Mouse (Mus musculus) spleen, adult 2 months (tissue): ENCODE results near the gene Abca13. TPM values are rescaled to one million over a fixed set of nuclear protein-coding genes. Genes with fewer than 3 reads are reported as not detected.
"Not testable (repeated sequence)": the region's sequence is repeated elsewhere in the genome, so short reads cannot be mapped to it uniquely, and the experiment has no call there.

Experiments
- DNase-seq, 2 experiments: peaks; one replicate each; pipeline versions ENCODE4 v3.0.0 to v3.0.0-alpha.2; 2012 to 2021; ENCODE audit warnings: low spot score in 2 of 2, low read depth in 1 of 2
- H3K27ac ChIP-seq: fragments of 200-500 bp; 2 replicates; pipeline ENCODE4 v1.5.1; 2012; ENCODE audit warnings: low read length, inconsistent platforms; ENCODE audit not compliant: insufficient read depth
- H3K27me3 ChIP-seq: fragments of 200-500 bp; 2 replicates; pipeline ENCODE4 v1.6.1; 2012; ENCODE audit warnings: mild to moderate bottlenecking, moderate library complexity, low read length, inconsistent platforms; ENCODE audit not compliant: control insufficient read depth, insufficient read depth
- H3K36me3 ChIP-seq: fragments of 200-500 bp; 2 replicates; pipeline ENCODE4 v1.6.1; 2012; ENCODE audit warnings: mild to moderate bottlenecking, low read length, inconsistent platforms; ENCODE audit not compliant: control insufficient read depth, insufficient read depth
- H3K4me1 ChIP-seq: fragments of 200-500 bp; 2 replicates; pipeline ENCODE4 v1.6.1; 2011; ENCODE audit warnings: inconsistent platforms; ENCODE audit not compliant: control insufficient read depth, insufficient read depth, insufficient read length
- H3K4me3 ChIP-seq: fragments of 200-500 bp; 2 replicates; pipeline ENCODE4 v1.5.1; 2011; ENCODE audit warnings: mild to moderate bottlenecking, inconsistent platforms; ENCODE audit not compliant: insufficient read depth, insufficient read length; ENCODE audit errors: extremely low read depth
- CTCF ChIP-seq: fragments of 200-500 bp; IDR thresholded peaks from 2 replicates; pipeline ENCODE4 v1.5.1; 2011; ENCODE audit warnings: mild to moderate bottlenecking, inconsistent platforms; ENCODE audit not compliant: insufficient read depth, insufficient read length, insufficient replicate concordance; ENCODE audit errors: extremely low read depth
- POLR2A ChIP-seq: fragments of 200-500 bp; IDR thresholded peaks from 2 replicates; pipeline ENCODE4 v1.6.1; 2011; ENCODE audit warnings: low read depth, low read length, inconsistent platforms
- WGBS: fragments of 180-500 bp; shearing (Covaris S2); methylation state at CpG from one replicate; pipeline ENCODE4 v1.1.7; 2018; 5-methylcytosine and 5-hydroxymethylcytosine counted together
- polyA plus RNA-seq: library from polyadenylated mRNA; depleted of rRNA; stranded (reverse); fragments of >200 nt; gene quantifications from 2 replicates; pipeline ENCODE4 v1.2.3, GENCODE M21; 2012

The Abca13 gene
- polyA plus RNA-seq, 1 experiment = 0.05 TPM

DNA sequence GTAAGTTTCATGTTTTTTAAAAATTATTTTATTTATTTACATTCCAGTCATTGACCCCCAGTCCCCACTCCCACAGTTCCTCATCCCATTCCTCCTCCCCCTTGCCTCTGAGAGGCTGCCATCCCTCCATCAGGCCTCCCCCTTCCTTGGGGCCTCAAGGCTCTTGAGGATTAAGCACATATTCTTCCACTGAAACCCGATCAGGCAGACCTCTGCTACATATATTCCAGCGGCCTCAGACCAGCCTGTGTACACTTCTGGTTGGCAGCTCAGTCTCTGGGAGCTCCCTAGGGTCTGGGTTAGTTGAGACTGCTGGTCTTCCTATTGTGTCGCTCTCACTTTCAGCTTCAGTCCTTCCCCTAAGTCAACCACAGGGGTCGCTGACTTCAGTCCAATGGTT, 24.5 kb downstream of the Abca13 start:
- DNase-seq = no peak
- 65% methylated on average over 4 of the region's 4 CpGs for WGBS

DNA sequence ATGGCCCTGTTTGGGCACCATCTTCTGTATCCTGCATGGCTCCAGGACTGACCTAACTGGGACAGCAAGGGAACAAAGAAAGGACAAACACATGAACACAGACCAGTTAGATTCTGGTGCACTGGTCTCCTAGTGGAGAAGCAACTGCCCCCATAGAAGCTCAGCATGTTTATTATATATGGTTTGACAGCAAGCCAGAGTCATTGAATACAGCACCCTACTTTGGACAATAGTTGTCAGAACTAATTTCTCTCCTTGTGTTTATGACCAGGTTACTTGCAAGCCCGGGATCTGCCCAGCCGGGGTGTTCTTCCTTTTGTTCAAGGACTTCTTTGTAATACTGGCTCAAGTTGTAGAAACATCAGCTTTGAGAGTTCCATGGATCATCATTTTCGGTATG, 28.8 kb downstream of the Abca13 start:
- Histone ChIP-seq H3K27me3 (no peaks in the 10 kb centered on the region), H3K4me3 (no peak overlapping the region), H3K4me1 (no peaks in the 10 kb centered on the region), H3K36me3 (no peaks in the 10 kb centered on the region), H3K27ac (no peak overlapping the region)
- 84% methylated on average over 3 of the region's 3 CpGs for WGBS
- TF ChIP-seq POLR2A (no peak), CTCF (no peak)
- no peak for DNase-seq

More for the DNA sequence above, 24.5 kb downstream of the Abca13 start:
- TF ChIP-seq CTCF (no peak), POLR2A (no peak)
- Histone ChIP-seq H3K27ac (no peak overlapping the region), H3K4me1 (no peaks in the 10 kb centered on the region), H3K36me3 (no peaks in the 10 kb centered on the region), H3K27me3 (no peaks in the 10 kb centered on the region), H3K4me3 (no peak overlapping the region)

DNA sequence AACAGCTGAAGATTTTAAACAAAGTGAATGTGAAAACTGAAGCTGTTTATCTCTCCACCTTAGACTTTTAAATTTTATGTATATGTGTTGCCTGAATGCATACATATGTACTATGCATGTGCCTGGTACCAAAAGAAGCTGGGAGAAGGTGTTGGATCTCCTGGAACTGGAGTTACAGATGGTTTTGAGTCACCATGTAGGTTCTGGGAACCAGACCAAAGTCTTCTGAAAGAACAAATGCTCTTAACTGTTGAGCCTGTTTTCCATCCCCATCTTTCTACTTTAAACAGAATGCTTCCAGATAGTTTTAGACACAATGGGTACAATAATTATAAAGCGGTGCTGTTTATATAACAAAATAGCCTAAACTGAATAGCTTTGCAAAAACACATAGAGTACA, 29.9 kb downstream of the Abca13 start:
- Histone ChIP-seq H3K36me3 (no peaks in the 10 kb centered on the region), H3K4me3 (no peak overlapping the region), H3K27me3 (no peaks in the 10 kb centered on the region), H3K27ac (no peak overlapping the region), H3K4me1 (no peaks in the 10 kb centered on the region)
- no peak for DNase-seq
- no peak for TF ChIP-seq CTCF
- WGBS = 93% methylated on average over 1 of the region's 1 CpGs

DNA sequence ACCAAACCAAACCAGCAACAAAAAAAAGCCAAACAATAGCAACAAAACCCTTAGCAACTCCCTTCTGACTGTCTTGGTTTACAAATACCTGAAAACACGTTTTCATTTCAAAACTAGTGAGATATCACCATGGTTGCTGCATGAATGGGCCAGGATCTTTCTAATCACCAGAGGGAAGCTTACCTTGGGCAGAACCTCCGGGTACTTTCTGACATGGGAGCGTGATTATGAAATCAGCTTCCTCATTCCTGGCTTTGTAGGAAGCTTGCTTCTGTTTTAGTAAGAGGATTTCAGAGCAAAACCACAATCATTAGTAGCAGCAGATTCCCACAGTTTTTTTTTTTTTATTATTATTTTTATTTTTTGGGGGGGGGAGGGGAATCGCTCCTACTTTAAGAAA, 34.7 kb downstream of the Abca13 start:
- 43% methylated on average over 4 of the region's 4 CpGs for WGBS

DNA sequence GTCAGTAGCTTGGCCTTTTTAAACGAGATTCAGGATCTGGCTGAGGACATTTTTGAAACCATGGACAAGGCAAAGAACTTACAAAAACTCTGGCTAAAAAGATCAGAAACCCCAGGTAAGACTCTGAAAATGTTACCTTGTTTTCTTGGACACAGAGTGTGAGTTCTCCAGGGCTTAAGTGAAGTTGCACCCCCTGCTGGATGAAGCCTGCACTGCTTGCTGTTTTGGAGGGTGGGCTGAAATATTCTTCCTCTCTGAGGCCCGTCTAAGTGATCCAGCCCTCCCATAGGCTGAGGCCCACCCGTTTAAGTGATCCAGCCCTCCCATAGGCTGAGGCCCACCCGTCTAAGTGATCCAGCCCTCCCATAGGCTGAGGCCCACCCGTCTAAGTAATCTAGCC, 57.9 kb downstream of the Abca13 start:
- H3K36me3 ChIP-seq, H3K27me3 ChIP-seq, H3K4me3 ChIP-seq, H3K4me1 ChIP-seq, H3K27ac ChIP-seq, DNase-seq: not testable (repeated sequence)
- 89% methylated on average over 5 of the region's 5 CpGs for WGBS

More for the DNA sequence above, 34.7 kb downstream of the Abca13 start:
- Histone ChIP-seq H3K4me3 (no peak overlapping the region), H3K27ac (no peak overlapping the region), H3K27me3 (no peaks in the 10 kb centered on the region), H3K36me3 (no peaks in the 10 kb centered on the region), H3K4me1 (no peaks in the 10 kb centered on the region)
- TF ChIP-seq CTCF (no peak), POLR2A (no peak)
- no peak for DNase-seq

DNA sequence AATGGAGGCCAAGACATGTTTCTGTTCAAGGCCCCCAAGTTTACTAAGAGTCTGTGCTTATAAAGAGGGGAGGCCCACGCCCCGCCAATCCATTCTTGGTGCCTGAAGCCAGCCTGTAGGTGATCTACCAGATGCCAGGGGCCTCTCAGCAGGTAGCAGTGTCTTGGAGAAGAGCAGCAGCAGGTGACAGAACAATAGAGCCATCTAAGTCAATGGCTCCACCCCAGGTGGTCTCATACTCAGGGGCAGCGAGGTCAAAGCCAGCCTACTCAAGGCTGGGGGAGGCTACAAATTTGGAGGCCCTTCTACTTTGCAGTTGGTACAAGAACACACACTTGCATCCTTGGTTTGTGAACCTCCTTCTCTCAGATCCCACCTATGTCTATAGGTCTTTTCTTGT, 71.3 kb downstream of the Abca13 start:
- DNase-seq, H3K27ac ChIP-seq, H3K36me3 ChIP-seq, H3K4me1 ChIP-seq, H3K4me3 ChIP-seq, H3K27me3 ChIP-seq: not testable (repeated sequence)
- 81% methylated on average over 3 of the region's 3 CpGs for WGBS

DNA sequence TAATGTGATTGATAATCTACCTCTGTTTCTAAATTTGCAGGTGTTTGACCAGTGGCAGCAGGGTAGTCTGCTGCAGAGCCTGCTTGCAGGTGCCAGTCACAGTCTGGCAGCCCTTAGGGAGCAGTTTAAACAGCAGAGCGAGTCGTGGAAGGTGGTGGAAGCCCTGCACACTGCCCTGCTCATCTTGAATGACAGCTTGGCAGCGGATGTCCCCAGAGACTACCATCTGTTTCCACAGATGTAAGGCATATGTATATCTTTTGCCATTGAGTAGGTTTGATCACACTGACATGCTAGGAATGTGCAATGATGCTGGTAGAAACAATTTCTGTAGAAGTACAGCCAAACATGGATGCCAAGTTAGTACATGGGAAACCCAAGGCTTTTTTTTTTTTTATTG, 77.3 kb downstream of the Abca13 start:
- WGBS = 69% methylated on average over 3 of the region's 3 CpGs
- H3K36me3 ChIP-seq = no peaks in the 10 kb centered on the region
- H3K4me1 ChIP-seq = no peaks in the 10 kb centered on the region
- no peak overlapping the region for H3K4me3 ChIP-seq
- no peaks in the 10 kb centered on the region for H3K27me3 ChIP-seq
- H3K27ac ChIP-seq = no peak overlapping the region
- DNase-seq = no peak
- TF ChIP-seq POLR2A (no peak), CTCF (no peak)

DNA sequence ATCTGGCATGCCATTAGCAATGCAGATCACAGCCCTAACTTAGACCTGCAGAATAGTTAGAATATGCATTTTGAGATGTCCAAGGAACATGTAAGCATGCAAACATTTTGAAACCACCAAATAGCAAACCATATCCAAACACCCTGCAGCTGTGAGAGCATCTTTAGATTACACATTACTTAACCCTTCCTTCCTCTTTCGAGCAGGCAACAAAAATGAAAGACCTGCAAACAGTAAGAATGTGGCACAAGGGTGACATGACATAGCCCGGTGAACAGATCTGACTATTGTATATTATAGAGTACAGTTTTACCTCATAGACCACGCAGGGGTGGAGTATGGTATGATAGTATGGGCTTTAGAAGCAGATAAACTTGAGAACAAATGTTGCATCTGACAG, 93.5 kb downstream of the Abca13 start:
- H3K4me1 ChIP-seq = no peaks in the 10 kb centered on the region
- H3K27me3 ChIP-seq = no peaks in the 10 kb centered on the region
- H3K27ac ChIP-seq = no peak overlapping the region
- TF ChIP-seq CTCF (no peak), POLR2A (no peak)
- no peaks in the 10 kb centered on the region for H3K36me3 ChIP-seq
- no peak overlapping the region for H3K4me3 ChIP-seq
- no peak for DNase-seq
- 21% methylated on average over 3 of the region's 3 CpGs for WGBS
